Mouse (Mus musculus) midbrain, embryonic 14.5 days (tissue): ENCODE data around the gene Cadm2. TPM values are rescaled to one million over a fixed set of nuclear protein-coding genes. Genes with fewer than 3 reads are reported as not detected.

Experiments
- ATAC-seq: fragments of 200-750 bp; cut with Nextera tagmentation; 2 replicates; pipeline ENCODE4 v1.8.0; 2017; ENCODE audit warnings: moderate number of reproducible peaks, moderate library complexity; ENCODE audit not compliant: low FRiP score, low TSS enrichment
- DNase-seq: peaks from one replicate; pipeline ENCODE4 v3.0.0-alpha.2; 2015
- H3K27ac ChIP-seq: fragments of 300-500 bp; sonication (generic); replicated peaks from 2 replicates; pipeline ENCODE4 v1.5.1; 2014; ENCODE audit warnings: mild to moderate bottlenecking, low read depth, low read length, moderate library complexity
- H3K27me3 ChIP-seq: fragments of 300-500 bp; sonication (generic); 2 replicates; pipeline ENCODE4 v1.6.1; 2014; ENCODE audit warnings: low read length, control low read depth, mixed read lengths; ENCODE audit not compliant: control insufficient read depth, insufficient read depth
- H3K36me3 ChIP-seq: fragments of 300-500 bp; sonication (generic); 2 replicates; pipeline ENCODE4 v1.6.1; 2014; ENCODE audit warnings: low read length, control low read depth; ENCODE audit not compliant: control insufficient read depth, insufficient read depth
- H3K4me1 ChIP-seq: fragments of 300-500 bp; sonication (generic); 2 replicates; pipeline ENCODE4 v1.6.1; 2014; ENCODE audit warnings: mild to moderate bottlenecking, antibody characterized with exemption, low read length, control low read depth; ENCODE audit not compliant: control insufficient read depth, insufficient read depth
- H3K4me2 ChIP-seq: fragments of 300-500 bp; sonication (generic); 2 replicates; pipeline ENCODE4 v1.6.1; 2014; ENCODE audit warnings: mild to moderate bottlenecking, low read length, moderate library complexity
- H3K4me3 ChIP-seq: fragments of 300-500 bp; sonication (generic); replicated peaks from 2 replicates; pipeline ENCODE4 v1.5.1; 2014; ENCODE audit warnings: low read depth, low read length
- H3K9ac ChIP-seq: fragments of 300-500 bp; sonication (generic); replicated peaks from 2 replicates; pipeline ENCODE4 v1.6.1; 2014; ENCODE audit warnings: mild to moderate bottlenecking, low read length, moderate library complexity
- H3K9me3 ChIP-seq: fragments of 300-500 bp; sonication (generic); 2 replicates; pipeline ENCODE4 v1.6.1; 2016; ENCODE audit warnings: low read length, control low read depth, mixed read lengths; ENCODE audit not compliant: control insufficient read depth
- WGBS: fragments of 180-500 bp; shearing (Covaris S2); extraction: QIAGEN DNeasy Blood & Tissue Kit; methylation state at CpG from one replicate; pipeline ENCODE4 v1.1.7; 2014; 5-methylcytosine and 5-hydroxymethylcytosine counted together
- polyA plus RNA-seq: library from polyadenylated mRNA; unstranded; fragments of >200 nt; fragmentation: Nextera tagmentation; extraction: Ambion mirVana; gene quantifications from 2 replicates; pipeline ENCODE4 v1.2.1, GENCODE M21; 2014

Cadm2 gene
- polyA plus RNA-seq, 1 experiment from 2014 or later, result 42.6 TPM

- H3K27me3 ChIP-seq, result no peaks in the 10 kb centered on the region
- no peak for DNase-seq
- H3K4me3 ChIP-seq, result no peak overlapping the region
- 42% methylated on average over 2 of the region's 2 CpGs for WGBS
- H3K4me2 ChIP-seq, result no peak overlapping the region
- H3K4me1 ChIP-seq, result no peaks in the 10 kb centered on the region
- no peak overlapping the region for H3K27ac ChIP-seq
- ATAC-seq, result no peak
- no peaks in the 10 kb centered on the region for H3K9me3 ChIP-seq
- no peak overlapping the region for H3K9ac ChIP-seq
- no peaks in the 10 kb centered on the region for H3K36me3 ChIP-seq
Observed at GRCm38 (mm10) chr16:67079318-67079717, 541.4 kb downstream of the Cadm2 start.

- no peaks in the 10 kb centered on the region for H3K27me3 ChIP-seq
- DNase-seq (no peak), ATAC-seq (no peak)
- H3K4me2 ChIP-seq, result no peak overlapping the region
- no peak overlapping the region for H3K9ac ChIP-seq
- H3K36me3 ChIP-seq, result no peaks in the 10 kb centered on the region
- H3K9me3 ChIP-seq, result no peaks in the 10 kb centered on the region
- no peaks in the 10 kb centered on the region for H3K4me1 ChIP-seq
- 87% methylated on average over 7 of the region's 7 CpGs for WGBS
- no peak overlapping the region for H3K4me3 ChIP-seq
- no peak overlapping the region for H3K27ac ChIP-seq
Observed at GRCm38 (mm10) chr16:67076169-67076895, 544.4 kb downstream of the Cadm2 start.

GRCm38 (mm10) chr16:67068461-67068860 lies 552.2 kb downstream of the Cadm2 start:
- DNase-seq (no peak), ATAC-seq (no peak)
- no peaks in the 10 kb centered on the region for H3K36me3 ChIP-seq
- no peak overlapping the region for H3K9ac ChIP-seq
- no peaks in the 10 kb centered on the region for H3K4me1 ChIP-seq
- WGBS, result 54% methylated on average over 1 of the region's 1 CpGs
- no peaks in the 10 kb centered on the region for H3K27me3 ChIP-seq
- H3K27ac ChIP-seq, result no peak overlapping the region
- no peak overlapping the region for H3K4me2 ChIP-seq
- no peaks in the 10 kb centered on the region for H3K9me3 ChIP-seq
- H3K4me3 ChIP-seq, result no peak overlapping the region

- Histone ChIP-seq H3K27ac (no peak overlapping the region), H3K9me3 (no peaks in the 10 kb centered on the region), H3K4me2 (no peak overlapping the region), H3K9ac (no peak overlapping the region), H3K36me3 (no peaks in the 10 kb centered on the region), H3K4me1 (no peaks in the 10 kb centered on the region), H3K4me3 (no peak overlapping the region), H3K27me3 (no peaks in the 10 kb centered on the region)
- no peak for DNase-seq
- 85% methylated on average over 5 of the region's 5 CpGs for WGBS
- ATAC-seq, result no peak
Observed at GRCm38 (mm10) chr16:67030918-67031317, 589.8 kb downstream of the Cadm2 start.

- ATAC-seq (no peak), DNase-seq (no peak)
- Histone ChIP-seq H3K9ac (no peak overlapping the region), H3K4me3 (no peak overlapping the region), H3K36me3 (no peaks in the 10 kb centered on the region), H3K4me2 (no peak overlapping the region), H3K4me1 (no peaks in the 10 kb centered on the region), H3K27ac (no peak overlapping the region), H3K9me3 (no peaks in the 10 kb centered on the region), H3K27me3 (no peaks in the 10 kb centered on the region)
- 78% methylated on average over 1 of the region's 1 CpGs for WGBS
Observed at GRCm38 (mm10) chr16:67019856-67020255, 600.9 kb downstream of the Cadm2 start.

GRCm38 (mm10) chr16:67017710-67018109 lies 603.0 kb downstream of the Cadm2 start:
- WGBS, result 88% methylated on average over 2 of the region's 2 CpGs
- no peak overlapping the region for H3K27ac ChIP-seq
- H3K9me3 ChIP-seq, result no peaks in the 10 kb centered on the region
- no peak overlapping the region for H3K9ac ChIP-seq
- H3K4me1 ChIP-seq, result no peaks in the 10 kb centered on the region
- no peak for ATAC-seq
- H3K4me2 ChIP-seq, result no peak overlapping the region
- H3K27me3 ChIP-seq, result no peaks in the 10 kb centered on the region
- DNase-seq, result no peak
- H3K36me3 ChIP-seq, result no peaks in the 10 kb centered on the region
- H3K4me3 ChIP-seq, result no peak overlapping the region

GRCm38 (mm10) chr16:67003161-67003560 lies 617.5 kb downstream of the Cadm2 start:
- DNase-seq (no peak), ATAC-seq (no peak)
- WGBS, result 89% methylated on average over 3 of the region's 3 CpGs
- H3K9me3 ChIP-seq, result no peaks in the 10 kb centered on the region
- H3K4me3 ChIP-seq, result no peak overlapping the region
- H3K4me1 ChIP-seq, result no peaks in the 10 kb centered on the region
- H3K4me2 ChIP-seq, result no peak overlapping the region
- no peak overlapping the region for H3K9ac ChIP-seq
- H3K27me3 ChIP-seq, result no peaks in the 10 kb centered on the region
- H3K27ac ChIP-seq, result no peak overlapping the region
- no peaks in the 10 kb centered on the region for H3K36me3 ChIP-seq

GRCm38 (mm10) chr16:67001707-67002106 lies 619.0 kb downstream of the Cadm2 start:
- H3K27me3 ChIP-seq, result no peaks in the 10 kb centered on the region
- DNase-seq (no peak), ATAC-seq (no peak)
- H3K4me2 ChIP-seq, result no peak overlapping the region
- H3K4me3 ChIP-seq, result no peak overlapping the region
- WGBS, result 67% methylated on average over 4 of the region's 4 CpGs
- H3K36me3 ChIP-seq, result no peaks in the 10 kb centered on the region
- no peak overlapping the region for H3K9ac ChIP-seq
- no peak overlapping the region for H3K27ac ChIP-seq
- H3K4me1 ChIP-seq, result no peaks in the 10 kb centered on the region
- no peaks in the 10 kb centered on the region for H3K9me3 ChIP-seq

- H3K27me3 ChIP-seq, result no peaks in the 10 kb centered on the region
- H3K36me3 ChIP-seq, result no peaks in the 10 kb centered on the region
- no peak overlapping the region for H3K4me2 ChIP-seq
- H3K4me1 ChIP-seq, result no peaks in the 10 kb centered on the region
- no peak overlapping the region for H3K9ac ChIP-seq
- DNase-seq (no peak), ATAC-seq (no peak)
- H3K27ac ChIP-seq, result no peak overlapping the region
- H3K9me3 ChIP-seq, result no peaks in the 10 kb centered on the region
- 69% methylated on average over 2 of the region's 2 CpGs for WGBS
- no peak overlapping the region for H3K4me3 ChIP-seq
Observed at GRCm38 (mm10) chr16:66997461-66997860, 623.2 kb downstream of the Cadm2 start.
